28 mouse cellular contexts compared by ENCODE assay signal in the genomic region with DNA sequence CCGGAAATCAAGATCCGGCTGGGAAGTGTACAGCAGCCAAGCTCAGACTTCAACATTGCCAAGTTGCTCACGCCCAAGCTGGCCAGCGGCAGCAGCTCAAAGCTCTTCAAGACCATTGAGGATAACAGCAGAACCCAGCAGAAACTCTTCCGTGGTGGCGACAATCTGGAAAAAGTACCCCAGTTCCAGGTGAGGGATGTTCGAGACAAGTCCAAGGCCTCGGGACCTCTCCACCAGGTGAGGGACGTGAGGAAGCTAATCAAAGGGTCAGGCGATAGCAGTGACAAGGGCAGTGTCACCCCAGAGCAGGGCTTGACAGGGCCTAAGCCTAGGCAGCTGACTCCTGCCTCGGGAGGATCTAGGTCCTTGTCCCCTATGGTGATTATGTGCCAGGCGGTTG. TPM values are rescaled to one million over a fixed set of nuclear protein-coding genes. Genes with fewer than 3 reads are reported as not detected.
A peak's percentile ranks its signal among the peaks of the same experiment; 100 is the strongest.
DNase-seq lines count a peak whose midpoint lies in the region; ATAC-seq lines count a peak whose summit lies in the region.
"Had no signal": no experiment of that assay in that cellular context is flagged by ENCODE, and none has a peak within 500 bp of the region (broad histone marks: within the 10 kb centered on the region; RNA-seq: fewer than 3 reads in every experiment).

No protein-coding gene starts in this region.

- H3K27ac ChIP-seq in midbrain, embryonic 11.5 days (ENCODE audit: low read depth, low read length): no peak overlapping the region
- H3K27ac ChIP-seq in midbrain, embryonic 16.5 days (ENCODE audit: low read length): no peak overlapping the region
- H3K27ac ChIP-seq in heart, embryonic 16.5 days (ENCODE audit: low read length): peak overlapping the region; percentile 98
- no peak overlapping the region for H3K27ac ChIP-seq in forebrain, embryonic 14.5 days (ENCODE audit: low read depth, low read length)
- H3K27ac ChIP-seq: forebrain, embryonic 13.5 days; hindbrain, embryonic 12.5 days; liver, embryonic 15.5 days; midbrain, embryonic 15.5 days; neural tube, embryonic 12.5 days had no signal

- WGBS in midbrain, embryonic 11.5 days: 95% methylated on average over 12 of the region's 12 CpGs
- 95% methylated on average over 12 of the region's 12 CpGs for WGBS in midbrain, embryonic 16.5 days
- 74% methylated on average over 12 of the region's 12 CpGs for WGBS in heart, embryonic 16.5 days
- WGBS in forebrain, embryonic 14.5 days: 95% methylated on average over 12 of the region's 12 CpGs

- H3K27me3 ChIP-seq in midbrain, embryonic 11.5 days (ENCODE audit: control insufficient read depth, insufficient read depth, low read length): no peaks in the 10 kb centered on the region
- H3K27me3 ChIP-seq in midbrain, embryonic 16.5 days (ENCODE audit: control insufficient read depth, insufficient read depth, low read depth, low read length): no peaks in the 10 kb centered on the region
- H3K27me3 ChIP-seq in heart, embryonic 16.5 days (ENCODE audit: control insufficient read depth, insufficient read depth, low read length): no peaks in the 10 kb centered on the region
- no peaks in the 10 kb centered on the region for H3K27me3 ChIP-seq in forebrain, embryonic 14.5 days (replicated peaks; ENCODE audit: control insufficient read depth, insufficient read depth, low read length)
- H3K27me3 ChIP-seq: forebrain, embryonic 13.5 days; liver, embryonic 15.5 days; midbrain, embryonic 15.5 days; neural tube, embryonic 12.5 days had no signal

- peak; percentile 92 for DNase-seq in heart, adult 11 months
- no peak for DNase-seq in heart, adult 8-10 months (ENCODE audit: low spot score)
- DNase-seq in midbrain, embryonic 11.5 days (ENCODE audit: low spot score, missing footprints): peak; percentile 53
- no peak for DNase-seq in forebrain, embryonic 14.5 days (ENCODE audit: low spot score)
- DNase-seq: adrenal gland, adult 8-10 months; cerebellum, adult 11 months; cerebellum, adult 9-10 months; cerebellum, postnatal 36 days; kidney, adult 8-10 months; kidney, postnatal 10 days; layer of hippocampus, postnatal 36 days; left cerebral cortex, postnatal 4 days; lung, embryonic 14.5 days; lung, postnatal 14 days; right cerebral cortex, adult 18-20 months; spleen, adult 18-20 months; thymus, postnatal 14 days had no signal

- no peak overlapping the region for H3K9ac ChIP-seq in midbrain, embryonic 11.5 days (ENCODE audit: low read length)
- H3K9ac ChIP-seq in midbrain, embryonic 16.5 days (ENCODE audit: low read depth, low read length): no peak overlapping the region
- peak overlapping the region; percentile 86 for H3K9ac ChIP-seq in heart, embryonic 16.5 days (ENCODE audit: low read length)
- no peak overlapping the region for H3K9ac ChIP-seq in forebrain, embryonic 14.5 days (ENCODE audit: low read length)
- H3K9ac ChIP-seq: forebrain, embryonic 13.5 days; hindbrain, embryonic 12.5 days; liver, embryonic 15.5 days; lung, embryonic 14.5 days; midbrain, embryonic 15.5 days; neural tube, embryonic 12.5 days had no signal

- ATAC-seq in midbrain, embryonic 11.5 days (ENCODE audit: low FRiP score): no peak
- ATAC-seq in midbrain, embryonic 16.5 days: no peak
- no peak for ATAC-seq in heart, embryonic 16.5 days (replicated peaks; ENCODE audit: extremely low read depth, insufficient read depth, low FRiP score)
- no peak for ATAC-seq in forebrain, embryonic 14.5 days
- no peak for ATAC-seq in activated CD4-positive, CD25-positive, alpha-beta regulatory T cell, adult 4 months
- ATAC-seq: forebrain, embryonic 13.5 days; intestine, embryonic 16.5 days; midbrain, embryonic 15.5 days had no signal

- no peaks in the 10 kb centered on the region for H3K36me3 ChIP-seq in midbrain, embryonic 11.5 days (ENCODE audit: control insufficient read depth, insufficient read depth, low read length)
- no peaks in the 10 kb centered on the region for H3K36me3 ChIP-seq in midbrain, embryonic 16.5 days (ENCODE audit: control insufficient read depth, insufficient read depth, low read length)
- no peaks in the 10 kb centered on the region for H3K36me3 ChIP-seq in heart, embryonic 16.5 days (ENCODE audit: control insufficient read depth, insufficient read depth)
- no peaks in the 10 kb centered on the region for H3K36me3 ChIP-seq in forebrain, embryonic 14.5 days (ENCODE audit: control insufficient read depth, insufficient read depth, low read length)
- H3K36me3 ChIP-seq: hindbrain, embryonic 12.5 days; liver, embryonic 15.5 days; midbrain, embryonic 15.5 days; neural tube, embryonic 12.5 days had no signal

- no peaks in the 10 kb centered on the region for H3K9me3 ChIP-seq in midbrain, embryonic 11.5 days (ENCODE audit: control insufficient read depth, low read length)
- no peaks in the 10 kb centered on the region for H3K9me3 ChIP-seq in midbrain, embryonic 16.5 days (replicated peaks; ENCODE audit: control insufficient read depth, low read length, poor library complexity, severe bottlenecking)
- no peaks in the 10 kb centered on the region for H3K9me3 ChIP-seq in heart, embryonic 16.5 days (replicated peaks; ENCODE audit: control insufficient read depth, low read length)
- no peaks in the 10 kb centered on the region for H3K9me3 ChIP-seq in forebrain, embryonic 14.5 days (replicated peaks; ENCODE audit: control insufficient read depth, low read length)
- H3K9me3 ChIP-seq: forebrain, embryonic 13.5 days; hindbrain, embryonic 12.5 days; liver, embryonic 15.5 days; midbrain, embryonic 15.5 days; neural tube, embryonic 12.5 days had no signal

- H3K4me2 ChIP-seq in midbrain, embryonic 11.5 days: no peak overlapping the region
- no peak overlapping the region for H3K4me2 ChIP-seq in midbrain, embryonic 16.5 days (ENCODE audit: low read length)
- H3K4me2 ChIP-seq in heart, embryonic 16.5 days (ENCODE audit: low read depth, low read length): peak overlapping the region; percentile 71
- no peak overlapping the region for H3K4me2 ChIP-seq in forebrain, embryonic 14.5 days (ENCODE audit: low read length)
- H3K4me2 ChIP-seq: forebrain, embryonic 13.5 days; hindbrain, embryonic 12.5 days; liver, embryonic 15.5 days; lung, embryonic 14.5 days; midbrain, embryonic 15.5 days; neural tube, embryonic 12.5 days had no signal

- H3K4me3 ChIP-seq in midbrain, embryonic 11.5 days (ENCODE audit: low read depth, low read length): no peak overlapping the region
- H3K4me3 ChIP-seq in midbrain, embryonic 16.5 days (ENCODE audit: low read depth, low read length): no peak overlapping the region
- H3K4me3 ChIP-seq in heart, embryonic 16.5 days (ENCODE audit: low read length): peak overlapping the region; percentile 54
- H3K4me3 ChIP-seq in forebrain, embryonic 14.5 days (ENCODE audit: low read depth, low read length): no peak overlapping the region
- H3K4me3 ChIP-seq: forebrain, embryonic 13.5 days; hindbrain, embryonic 12.5 days; liver, embryonic 15.5 days; midbrain, embryonic 15.5 days; neural tube, embryonic 12.5 days had no signal

- peaks cover 3% of the 10 kb centered on the region; the same call in 1 of the 2 replicates for H3K4me1 ChIP-seq in midbrain, embryonic 11.5 days (ENCODE audit: control insufficient read depth, insufficient read depth, low read length)
- H3K4me1 ChIP-seq in midbrain, embryonic 16.5 days (ENCODE audit: control insufficient read depth, insufficient read depth, low read length): peaks cover 4% of the 10 kb centered on the region; the same call in 1 of the 2 replicates
- peaks cover 23% of the 10 kb centered on the region for H3K4me1 ChIP-seq in heart, embryonic 16.5 days (ENCODE audit: control insufficient read depth, insufficient read depth, low read length)
- H3K4me1 ChIP-seq in forebrain, embryonic 14.5 days (ENCODE audit: control insufficient read depth, insufficient read depth, low read length): peaks cover 4% of the 10 kb centered on the region
- H3K4me1 ChIP-seq: liver, embryonic 15.5 days had no signal

RNA-seq across cellular contexts. Expression of gene Gm5105, which starts 0.9 kb away (rescaled TPM):
- 1 to 10 TPM in 2 of 4 experiments, under 1 TPM in 2; 0.76 to 1.6 (median 1.1) TPM for total RNA-seq in heart, adult 8-10 months (2022)
- not detected in 2 replicates for polyA plus RNA-seq in midbrain, embryonic 11.5 days (2014; fragmentation: Nextera tagmentation; extraction: Ambion mirVana)
- 0.20 and 0.26 TPM in 2 replicates for polyA plus RNA-seq in midbrain, embryonic 16.5 days (2015; fragmentation: Nextera tagmentation; extraction: Ambion mirVana)
- 0.36 and 0.45 TPM in 2 replicates for polyA plus RNA-seq in heart, embryonic 16.5 days (2015; fragmentation: Nextera tagmentation; extraction: Ambion mirVana)
- not detected in 2 replicates for polyA plus RNA-seq in forebrain, embryonic 14.5 days (2014; fragmentation: Nextera tagmentation; extraction: Ambion mirVana)
- not detected for polyA plus RNA-seq in activated CD4-positive, CD25-positive, alpha-beta regulatory T cell, adult 4 months (2017; shearing (Covaris generic))
- total RNA-seq: left cerebral cortex, postnatal 4 days; liver, adult 2 months had no signal
- polyA plus RNA-seq: embryonic facial prominence, embryonic 11.5 days; forebrain, embryonic 13.5 days; hindbrain, embryonic 12.5 days; liver, adult 2 months; lung, embryonic 14.5 days; neural tube, embryonic 12.5 days had no signal

RNA-seq across cellular contexts. Expression of gene 1110002E22Rik, which starts 3.3 kb away (rescaled TPM):
- 10 to 100 TPM; 40.6 to 58.5 (median 50.8) TPM for total RNA-seq in heart, adult 8-10 months (2022)
- polyA plus RNA-seq in midbrain, embryonic 11.5 days (2014; fragmentation: Nextera tagmentation; extraction: Ambion mirVana): 0.01 and 0.08 TPM in 2 replicates
- 0.06 and 0.08 TPM in 2 replicates for polyA plus RNA-seq in midbrain, embryonic 16.5 days (2015; fragmentation: Nextera tagmentation; extraction: Ambion mirVana)
- 18.7 and 19.1 TPM in 2 replicates for polyA plus RNA-seq in heart, embryonic 16.5 days (2015; fragmentation: Nextera tagmentation; extraction: Ambion mirVana)
- polyA plus RNA-seq in forebrain, embryonic 14.5 days (2014; fragmentation: Nextera tagmentation; extraction: Ambion mirVana): 0.03 and 0.04 TPM in 2 replicates
- polyA plus RNA-seq in activated CD4-positive, CD25-positive, alpha-beta regulatory T cell, adult 4 months (2017; shearing (Covaris generic)): not detected
- polyA plus RNA-seq: liver, adult 2 months had no signal

Comparison
In these comparisons a context has a peak if more than half of its experiments do, and no peak if none do; other contexts are left out.
1. DNase-seq: peak in heart, adult 11 months (single experiment) and midbrain, embryonic 11.5 days (single experiment); none in heart, adult 8-10 months (single experiment) and forebrain, embryonic 14.5 days (single experiment).
2. RNA of gene 1110002E22Rik, which starts 3.3 kb away (polyA plus RNA-seq): 18.7 to 19.1 TPM in heart, embryonic 16.5 days; 0.06 to 0.08 TPM in midbrain, embryonic 16.5 days, 0.03 to 0.04 TPM in forebrain, embryonic 14.5 days, 0.01 to 0.08 TPM in midbrain, embryonic 11.5 days and not detected in activated CD4-positive, CD25-positive, alpha-beta regulatory T cell, adult 4 months; every median in the first group is over 10 times any median in the second.